Mouse (Mus musculus): Measurements from ENCODE around the gene Izumo4. TPM values are rescaled to one million over a fixed set of nuclear protein-coding genes. Genes with fewer than 3 reads are reported as not detected.
A peak's percentile ranks its signal among the peaks of the same experiment; 100 is the strongest.

The Izumo4 gene
- polyA plus RNA-seq, 1 experiment from 2014 or later = 28.8 TPM

DNA sequence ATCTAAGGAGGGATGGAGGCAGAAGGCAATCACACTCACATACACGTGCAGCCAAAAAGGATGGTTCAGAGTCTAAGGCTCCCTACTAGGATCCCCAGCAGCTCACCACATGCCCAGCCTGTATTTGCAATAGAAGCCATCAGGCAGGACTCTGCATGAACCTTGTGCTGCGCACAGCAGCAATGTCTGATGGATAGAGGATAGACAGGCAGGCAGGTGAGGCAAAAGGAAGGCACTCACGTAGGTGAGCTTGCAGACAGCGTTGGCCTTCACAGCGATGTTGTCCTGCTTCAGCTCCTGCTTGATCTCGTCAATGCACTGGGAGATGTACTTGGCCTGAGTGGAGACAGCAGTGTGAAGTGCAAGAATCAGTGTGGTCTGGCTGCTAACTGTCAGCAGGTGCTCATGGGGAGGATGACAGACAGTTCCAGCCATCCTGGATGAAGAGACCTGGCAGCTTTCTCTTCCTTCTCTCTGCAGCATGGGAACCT, 30.7 kb downstream of the Izumo4 start:
- H3K36me3 ChIP-seq (ENCODE audit: insufficient read depth, low read length) = peaks cover 48% of the 10 kb centered on the region
- H3K27me3 ChIP-seq (replicated peaks; ENCODE audit: insufficient read depth, low read length) = no peaks in the 10 kb centered on the region
- WGBS = 96% methylated on average over 6 of the region's 6 CpGs
- H3K27ac ChIP-seq (ENCODE audit: low read length) = no peak overlapping the region
- no peaks in the 10 kb centered on the region for H3K4me1 ChIP-seq (ENCODE audit: insufficient read depth, low read depth, low read length)
- H3K4me2 ChIP-seq (replicated peaks; ENCODE audit: low read depth, low read length) = no peak overlapping the region
- no peak for TF ChIP-seq CTCF (IDR thresholded peaks at IDR 0.05)
- no peak for TF ChIP-seq EP300 (IDR thresholded peaks at IDR 0.05)
- no peaks in the 10 kb centered on the region for H3K9me3 ChIP-seq (ENCODE audit: low read length)
- H3K4me3 ChIP-seq (ENCODE audit: low read depth, low read length) = no peak overlapping the region
- H3K9ac ChIP-seq (replicated peaks; ENCODE audit: low read depth) = no peak overlapping the region
- ATAC-seq (no peak), DNase-seq (ENCODE audit: low spot score) (no peak)

DNA sequence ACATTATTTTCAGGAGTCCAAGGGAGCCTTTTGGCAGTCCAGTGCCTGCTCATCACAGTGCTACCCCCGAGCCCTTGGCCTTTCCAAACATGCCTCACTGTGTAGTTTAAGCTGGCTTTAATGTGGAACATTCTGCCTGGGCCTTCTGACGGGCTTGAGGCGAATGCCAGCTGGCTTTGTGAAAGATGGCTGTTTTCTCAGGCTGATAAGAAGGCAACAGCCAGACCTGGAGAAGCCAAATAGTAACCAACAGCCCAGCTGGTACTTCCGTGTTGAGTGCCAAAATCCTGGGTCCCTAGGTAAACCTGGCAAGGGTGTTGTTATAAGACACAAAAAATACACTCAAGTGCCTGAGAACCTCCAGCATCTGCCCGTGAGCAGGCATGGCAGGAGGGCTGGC, 34.7 kb downstream of the Izumo4 start:
- peaks cover 19% of the 10 kb centered on the region for H3K4me1 ChIP-seq (ENCODE audit: insufficient read depth, low read depth, low read length)
- no peak overlapping the region for H3K4me2 ChIP-seq (replicated peaks; ENCODE audit: low read depth, low read length)
- H3K4me3 ChIP-seq (ENCODE audit: low read depth, low read length) = no peak overlapping the region
- H3K36me3 ChIP-seq (ENCODE audit: insufficient read depth, low read length) = peaks cover 14% of the 10 kb centered on the region; the same call in 1 of the 2 replicates
- DNase-seq (ENCODE audit: low spot score) (no peak), ATAC-seq (no peak)
- TF ChIP-seq CTCF (IDR thresholded peaks at IDR 0.05) (no peak), EP300 (IDR thresholded peaks at IDR 0.05) (no peak)
- H3K27ac ChIP-seq (ENCODE audit: low read length) = no peak overlapping the region
- H3K27me3 ChIP-seq (replicated peaks; ENCODE audit: insufficient read depth, low read length) = no peaks in the 10 kb centered on the region
- H3K9me3 ChIP-seq (ENCODE audit: low read length) = no peaks in the 10 kb centered on the region
- H3K9ac ChIP-seq (replicated peaks; ENCODE audit: low read depth) = no peak overlapping the region
- WGBS = 43% methylated on average over 5 of the region's 5 CpGs

DNA sequence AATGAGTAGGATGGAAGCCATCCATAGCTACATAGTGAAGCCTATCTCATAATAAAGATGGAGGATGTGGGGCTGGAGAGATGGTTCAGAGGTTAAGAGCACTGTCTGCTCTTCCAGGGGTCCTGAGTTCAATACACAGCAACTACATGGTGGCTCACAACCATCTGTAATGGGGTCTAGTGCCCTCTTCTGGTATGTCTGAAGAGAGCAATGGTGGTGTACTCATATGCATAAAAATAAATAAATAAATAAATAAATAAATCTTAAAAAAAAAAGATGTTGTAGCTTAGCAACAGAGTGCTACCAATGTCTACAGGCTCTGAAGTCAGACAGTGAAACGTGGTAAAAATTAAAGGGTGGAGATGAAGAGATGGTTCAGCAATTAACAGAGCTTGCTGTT, 36.7 kb downstream of the Izumo4 start:
- Histone ChIP-seq H3K9me3 (ENCODE audit: low read length) (no peaks in the 10 kb centered on the region), H3K27ac (ENCODE audit: low read length) (no peak overlapping the region), H3K27me3 (replicated peaks; ENCODE audit: insufficient read depth, low read length) (no peaks in the 10 kb centered on the region), H3K4me3 (ENCODE audit: low read depth, low read length) (no peak overlapping the region), H3K9ac (replicated peaks; ENCODE audit: low read depth) (no peak overlapping the region), H3K36me3 (ENCODE audit: insufficient read depth, low read length) (peaks cover 3% of the 10 kb centered on the region; the same call in 1 of the 2 replicates), H3K4me1 (ENCODE audit: insufficient read depth, low read depth, low read length) (peaks cover 23% of the 10 kb centered on the region), H3K4me2 (replicated peaks; ENCODE audit: low read depth, low read length) (no peak overlapping the region)
- peak; percentile 36 for TF ChIP-seq CTCF (IDR thresholded peaks at IDR 0.05)
- TF ChIP-seq EP300 (IDR thresholded peaks at IDR 0.05) = no peak
- ATAC-seq (no peak), DNase-seq (ENCODE audit: low spot score) (peak; percentile 41)
- WGBS = 58% methylated on average over 1 of the region's 1 CpGs

DNA sequence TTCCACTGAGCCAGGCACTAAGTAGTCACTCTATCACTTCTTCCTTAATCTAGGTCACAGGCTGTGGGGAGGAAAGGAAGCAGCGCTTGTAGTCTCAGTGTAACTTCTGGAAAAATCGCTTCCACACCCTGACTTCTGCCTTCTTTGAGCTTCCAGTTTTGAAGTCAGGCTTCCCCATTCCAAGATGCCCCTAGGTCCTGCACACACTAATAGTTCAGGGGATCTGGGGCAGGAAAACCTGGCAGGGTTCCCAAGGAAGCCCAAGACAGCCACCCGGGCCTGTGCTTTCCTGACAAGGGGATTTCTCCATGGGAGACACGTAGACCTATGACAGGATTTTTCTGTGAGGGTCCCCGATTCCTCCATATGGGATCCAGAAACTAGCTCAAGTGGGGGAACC, 39.2 kb downstream of the Izumo4 start:
- H3K9ac ChIP-seq (replicated peaks; ENCODE audit: low read depth) = peak overlapping the region; percentile 96
- no peaks in the 10 kb centered on the region for H3K9me3 ChIP-seq (ENCODE audit: low read length)
- H3K27me3 ChIP-seq (replicated peaks; ENCODE audit: insufficient read depth, low read length) = no peaks in the 10 kb centered on the region
- H3K27ac ChIP-seq (ENCODE audit: low read length) = peak overlapping the region; percentile 76
- ATAC-seq (no peak), DNase-seq (ENCODE audit: low spot score) (peak; percentile 61)
- peak overlapping the region; percentile 99 for H3K4me3 ChIP-seq (ENCODE audit: low read depth, low read length)
- WGBS = 12% methylated on average over 5 of the region's 5 CpGs
- TF ChIP-seq CTCF (IDR thresholded peaks at IDR 0.05) (no peak), EP300 (IDR thresholded peaks at IDR 0.05) (no peak)
- H3K4me1 ChIP-seq (ENCODE audit: insufficient read depth, low read depth, low read length) = peaks cover 23% of the 10 kb centered on the region
- H3K4me2 ChIP-seq (replicated peaks; ENCODE audit: low read depth, low read length) = peak overlapping the region; percentile 82
- no peaks in the 10 kb centered on the region for H3K36me3 ChIP-seq (ENCODE audit: insufficient read depth, low read length)

DNA sequence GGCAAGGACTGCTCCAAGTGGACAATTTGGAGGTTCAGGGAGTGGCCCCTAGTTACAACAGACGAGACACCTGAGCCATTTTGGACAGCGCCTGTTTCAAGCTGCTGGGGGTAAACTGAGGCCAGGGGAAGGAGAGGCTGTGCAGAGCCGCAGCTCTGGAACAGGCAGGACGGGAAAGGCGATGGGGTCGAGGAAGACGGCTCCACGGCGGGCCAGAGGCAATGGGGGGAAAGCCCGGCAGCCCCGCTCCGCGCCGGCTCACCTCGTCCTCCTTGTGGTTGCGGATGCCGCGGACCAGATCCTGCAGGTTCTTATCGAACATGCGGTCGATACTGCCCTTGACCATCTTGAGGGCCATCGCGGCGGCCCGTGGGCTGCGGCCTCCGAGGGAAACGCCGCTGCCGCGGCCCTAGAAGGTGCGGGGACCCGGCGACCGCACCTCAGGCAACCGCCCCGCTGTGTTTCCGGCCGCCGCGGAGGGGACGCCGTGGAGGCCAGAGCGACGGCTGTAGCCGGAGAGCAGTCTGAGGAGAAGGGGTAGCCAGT, 39.7 kb downstream of the Izumo4 start:
- H3K4me2 ChIP-seq (replicated peaks; ENCODE audit: low read depth, low read length) = peak overlapping the region; percentile 82
- DNase-seq (ENCODE audit: low spot score) (no peak), ATAC-seq (peak; percentile 18)
- peak overlapping the region; percentile 99 for H3K4me3 ChIP-seq (ENCODE audit: low read depth, low read length)
- no peak for TF ChIP-seq EP300 (IDR thresholded peaks at IDR 0.05)
- no peak for TF ChIP-seq CTCF (IDR thresholded peaks at IDR 0.05)
- H3K9me3 ChIP-seq (ENCODE audit: low read length) = no peaks in the 10 kb centered on the region
- WGBS = under 1% methylated on average over 40 of the region's 46 CpGs
- H3K27me3 ChIP-seq (replicated peaks; ENCODE audit: insufficient read depth, low read length) = no peaks in the 10 kb centered on the region
- no peaks in the 10 kb centered on the region for H3K36me3 ChIP-seq (ENCODE audit: insufficient read depth, low read length)
- peak overlapping the region; percentile 96 for H3K9ac ChIP-seq (replicated peaks; ENCODE audit: low read depth)
- H3K4me1 ChIP-seq (ENCODE audit: insufficient read depth, low read depth, low read length) = peaks cover 23% of the 10 kb centered on the region
- H3K27ac ChIP-seq (ENCODE audit: low read length) = peak overlapping the region; percentile 76

DNA sequence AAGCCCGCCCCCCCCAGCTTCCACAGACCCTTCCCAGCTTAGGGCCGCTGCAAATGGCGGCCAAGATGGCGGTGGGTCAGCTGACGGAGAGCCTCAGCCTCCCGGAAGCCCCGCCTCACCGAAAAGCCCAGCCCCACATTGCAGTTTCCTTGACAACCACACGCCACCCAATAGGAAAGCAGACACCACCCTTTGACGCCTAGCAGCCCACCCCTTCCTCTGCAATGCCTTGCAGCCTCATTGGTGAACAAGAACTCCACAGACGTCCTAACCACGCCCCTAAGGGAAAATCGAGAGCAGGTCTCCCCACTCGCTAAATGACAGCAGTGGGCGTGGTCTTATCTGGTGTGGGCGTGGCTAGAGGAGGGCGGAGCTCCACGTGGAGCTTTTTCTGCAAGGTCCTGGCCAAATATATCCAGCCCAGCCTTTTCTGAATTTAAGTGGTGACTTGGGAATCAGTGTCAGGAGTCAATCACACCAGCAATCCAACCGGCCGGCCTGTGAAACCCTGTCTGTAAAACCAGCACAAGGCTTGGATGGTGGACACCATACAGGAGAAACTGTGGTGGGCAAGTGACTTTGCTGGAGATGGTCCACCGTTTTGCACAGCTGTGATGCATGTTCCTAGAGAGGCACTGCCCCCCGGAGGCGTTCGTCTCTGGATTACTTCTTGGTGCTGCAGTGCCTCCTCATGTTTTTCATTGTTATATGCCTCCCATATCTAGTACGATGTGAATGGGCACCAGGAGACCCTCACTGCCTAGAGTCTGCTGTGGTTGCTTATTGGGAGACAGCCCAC, 40.4 kb downstream of the Izumo4 start, which contains the start of gene Ap3d1:
Gene Ap3d1 (minus strand): TSS at position 85 of the 799 bp plus-strand sequence.
- Histone ChIP-seq H3K27me3 (replicated peaks; ENCODE audit: insufficient read depth, low read length) (no peaks in the 10 kb centered on the region), H3K4me1 (ENCODE audit: insufficient read depth, low read depth, low read length) (peaks cover 23% of the 10 kb centered on the region), H3K9ac (replicated peaks; ENCODE audit: low read depth) (peak within 1 kb of the TSS; percentile 96), H3K9me3 (ENCODE audit: low read length) (no peaks in the 10 kb centered on the region), H3K36me3 (ENCODE audit: insufficient read depth, low read length) (no peaks in the 10 kb centered on the region), H3K27ac (ENCODE audit: low read length) (peak within 1 kb of the TSS; percentile 76), H3K4me3 (ENCODE audit: low read depth, low read length) (peak within 1 kb of the TSS; percentile 99), H3K4me2 (replicated peaks; ENCODE audit: low read depth, low read length) (peak within 1 kb of the TSS; percentile 82)
- whole genome bisulfite sequencing = 1% methylated on average over 23 of the region's 25 CpGs
- TF ChIP-seq CTCF (IDR thresholded peaks at IDR 0.05) (0 out of 2 replicates have a peak, but pooled peaks have one; percentile 14), EP300 (IDR thresholded peaks at IDR 0.05) (no peak)
- ATAC-seq (peak; percentile 100), DNase-seq (ENCODE audit: low spot score) (peak; percentile 100)

Data from lung, postnatal 0 days (tissue).